Comparison of ENCODE assay signal across 8 mouse cellular contexts in genomic region chr2:155276195-155276594, GRCm38 (mm10). TPM values are rescaled to one million over a fixed set of nuclear protein-coding genes. Genes with fewer than 3 reads are reported as not detected.
DNase-seq lines count a peak whose midpoint lies in the region; ATAC-seq lines count a peak whose summit lies in the region.

TSS of gene Map1lc3a (plus strand) at chr2:155276297.

- ATAC-seq in hindbrain, embryonic 15.5 days (ENCODE audit: low FRiP score, low read depth), result peak; percentile 94

- no peaks in the 10 kb centered on the region for H3K27me3 ChIP-seq in hindbrain, embryonic 15.5 days

- H3K36me3 ChIP-seq in hindbrain, embryonic 15.5 days, result peaks cover 7% of the 10 kb centered on the region; the same call in 1 of the 2 replicates

- H3K4me3 ChIP-seq in hindbrain, embryonic 15.5 days, result peak within 1 kb of the TSS; percentile 85

- peak within 1 kb of the TSS; percentile 80 for H3K4me2 ChIP-seq in hindbrain, embryonic 15.5 days

- peak; percentile 97 for DNase-seq in R1 (ENCODE audit: low read depth, low spot score)
- peak; percentile 99 for DNase-seq in cerebellum, postnatal 25 days
- peak; percentile 99 for DNase-seq in frontal cortex, postnatal 36 days (ENCODE audit: low spot score in 2 of 2)
- peak; percentile 96 for DNase-seq in left cerebral cortex, adult 11 months (ENCODE audit: low spot score)
- DNase-seq in lung, postnatal 4 days, result peak; percentile 97 to 98
- DNase-seq in retina, postnatal 7 days (ENCODE audit: low read depth, low spot score), result peak; percentile 93
- no peak for DNase-seq in urinary bladder, adult 2 months (ENCODE audit: low spot score)

- under 1% methylated on average over 47 of the region's 47 CpGs for WGBS in hindbrain, embryonic 15.5 days

- peaks cover 15% of the 10 kb centered on the region for H3K4me1 ChIP-seq in hindbrain, embryonic 15.5 days (replicated peaks)

- H3K9ac ChIP-seq in hindbrain, embryonic 15.5 days, result peak within 1 kb of the TSS; percentile 88

- H3K9me3 ChIP-seq in hindbrain, embryonic 15.5 days, result no peaks in the 10 kb centered on the region

- H3K27ac ChIP-seq in hindbrain, embryonic 15.5 days (replicated peaks), result peak within 1 kb of the TSS; percentile 92

RNA-seq across cellular contexts. Expression of gene Map1lc3a, which starts in this region (rescaled TPM):
- 631 and 685 TPM in 2 replicates for polyA plus RNA-seq in hindbrain, embryonic 15.5 days (2015; fragmentation: Nextera tagmentation; extraction: Ambion mirVana)
- 150 and 161 TPM in 2 replicates for polyA plus RNA-seq in urinary bladder, adult 2 months (2012; rRNA removed)
